Mouse (Mus musculus) lung, embryonic 15.5 days (tissue): ENCODE results near the gene Lamp1. TPM values are rescaled to one million over a fixed set of nuclear protein-coding genes. Genes with fewer than 3 reads are reported as not detected.

Source experiments
- ATAC-seq: fragments of 200-750 bp; cut with Nextera tagmentation; 2 replicates; pipeline ENCODE4 v1.8.0; 2017; ENCODE audit warnings: moderate number of reproducible peaks, borderline replicate concordance; ENCODE audit not compliant: low FRiP score, low TSS enrichment; ENCODE audit errors: extremely low read depth
- H3K27ac ChIP-seq: fragments of 300-500 bp; sonication (generic); 2 replicates; pipeline ENCODE4 v1.5.1; 2015; ENCODE audit warnings: moderate library complexity, mild to moderate bottlenecking, inconsistent platforms
- H3K27me3 ChIP-seq: fragments of 300-500 bp; sonication (generic); 2 replicates; pipeline ENCODE4 v1.6.1; 2015; ENCODE audit warnings: inconsistent platforms
- H3K36me3 ChIP-seq: fragments of 300-500 bp; sonication (generic); 2 replicates; pipeline ENCODE4 v1.6.1; 2015; ENCODE audit warnings: inconsistent platforms
- H3K4me1 ChIP-seq: fragments of 300-500 bp; sonication (generic); 2 replicates; pipeline ENCODE4 v1.6.1; 2015; ENCODE audit warnings: inconsistent platforms
- H3K4me2 ChIP-seq: fragments of 300-500 bp; sonication (generic); 2 replicates; pipeline ENCODE4 v1.6.1; 2015; ENCODE audit warnings: inconsistent platforms, mild to moderate bottlenecking, moderate library complexity
- H3K4me3 ChIP-seq: fragments of 300-500 bp; sonication (generic); 2 replicates; pipeline ENCODE4 v1.5.1; 2015; ENCODE audit warnings: mild to moderate bottlenecking, inconsistent platforms
- H3K9ac ChIP-seq: fragments of 300-500 bp; sonication (generic); 2 replicates; pipeline ENCODE4 v1.6.1; 2015; ENCODE audit warnings: inconsistent platforms
- H3K9me3 ChIP-seq: fragments of 300-500 bp; sonication (generic); 2 replicates; pipeline ENCODE4 v1.6.1; 2016; ENCODE audit warnings: inconsistent platforms
- WGBS: fragments of 180-500 bp; shearing (Covaris S2); methylation state at CpG from one replicate; pipeline ENCODE4 v1.1.7; 2015; 5-methylcytosine and 5-hydroxymethylcytosine counted together
- microRNA counts: library from miRNA; unstranded; fragments of <30 nt; microRNA quantifications from one replicate; lab custom pipeline; 2016
- microRNA-seq: library from miRNA; unstranded; fragments of <30 nt; microRNA quantifications from one replicate; pipeline ENCODE4, GENCODE M21; 2016
- polyA plus RNA-seq: library from polyadenylated mRNA; unstranded; fragments of >200 nt; fragmentation: Nextera tagmentation; extraction: Ambion mirVana; gene quantifications from 2 replicates; pipeline ENCODE4 v1.2.1, GENCODE M21; 2015

The Lamp1 gene
- polyA plus RNA-seq, 1 experiment from 2014 or later: 321 TPM

DNA sequence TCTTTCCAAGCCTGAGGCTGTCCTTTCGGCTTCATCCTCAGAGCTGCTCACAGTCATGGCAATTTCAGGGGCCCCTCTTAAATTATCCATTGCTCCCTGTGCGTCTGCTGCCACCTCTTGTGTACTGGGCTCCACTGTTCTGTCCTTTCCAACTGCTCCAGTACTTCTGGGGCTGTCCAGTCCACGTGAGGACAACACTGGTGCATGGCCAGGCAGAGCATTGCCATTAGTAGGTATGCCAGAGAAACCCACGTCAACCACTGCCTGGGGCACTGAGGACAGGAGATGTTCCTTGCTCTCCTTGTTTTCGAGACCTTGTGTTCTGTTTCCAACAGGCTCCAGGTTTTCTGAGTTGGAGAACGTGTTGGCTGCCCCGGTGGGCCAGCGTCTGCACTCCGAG, 65.5 kb downstream of the Lamp1 start:
- no peaks in the 10 kb centered on the region for H3K36me3 ChIP-seq

More for the DNA sequence above, 65.5 kb downstream of the Lamp1 start:
- H3K27ac ChIP-seq: no peak overlapping the region
- no peak for ATAC-seq
- H3K9ac ChIP-seq: no peak overlapping the region
- H3K4me2 ChIP-seq: no peak overlapping the region
- H3K9me3 ChIP-seq: no peaks in the 10 kb centered on the region
- H3K4me3 ChIP-seq: no peak overlapping the region
- H3K27me3 ChIP-seq: no peaks in the 10 kb centered on the region
- 76% methylated on average over 9 of the region's 9 CpGs for WGBS
- no peaks in the 10 kb centered on the region for H3K4me1 ChIP-seq

MicroRNA genes within 50 kb of the gene (microRNA counts, 519-probe panel; counts per million panel counts)
- 2,268 counts per million, percentile 32 among the panel's probes with 10 or more counts for microRNA mmu-miR-1968 (lab: Ali Mortazavi, UCI)

Small RNA genes within 50 kb of the gene (microRNA-seq; reads per million reads assigned to microRNA genes)
- gene Mir1968 (5.9 reads per million, percentile 22 among the genes with 10 or more reads in this experiment), gene Mir7065 (not detected)

Other genes with a start within 250 kb of the Lamp1 start
- gene F7, start 133.1 kb upstream of the Lamp1 start, polyA plus RNA-seq: 0.19 and 0.32 TPM in 2 replicates
- gene F10, start 121.9 kb upstream of the Lamp1 start, polyA plus RNA-seq: 1.3 and 2.4 TPM in 2 replicates
- gene Proz, start 98.2 kb upstream of the Lamp1 start, polyA plus RNA-seq: 0.42 and 0.46 TPM in 2 replicates
- 38.3 and 40.6 TPM in 2 replicates for gene Pcid2, start 53.7 kb upstream of the Lamp1 start, polyA plus RNA-seq
- gene Cul4a, start 53.5 kb upstream of the Lamp1 start, polyA plus RNA-seq: 94.8 and 97.4 TPM in 2 replicates
- 6.2 and 6.6 TPM in 2 replicates for gene Grtp1, start 41.5 kb downstream of the Lamp1 start, polyA plus RNA-seq
- gene Adprhl1, start 95.0 kb downstream of the Lamp1 start, polyA plus RNA-seq: 3.4 and 6.0 TPM in 2 replicates
- 22.5 and 23.8 TPM in 2 replicates for gene Dcun1d2, start 129.0 kb downstream of the Lamp1 start, polyA plus RNA-seq
- gene Tmco3, start 129.0 kb downstream of the Lamp1 start, polyA plus RNA-seq: 36.8 and 41.0 TPM in 2 replicates
- 187 TPM in 2 replicates for gene Tfdp1, start 179.6 kb downstream of the Lamp1 start, polyA plus RNA-seq
- gene Atp4b, start 237.7 kb downstream of the Lamp1 start, polyA plus RNA-seq: not detected in 2 replicates
- 0.03 TPM in 1 of 2 replicates, not detected in the other for gene Grk1, start 245.9 kb downstream of the Lamp1 start, polyA plus RNA-seq